Mouse (Mus musculus): ENCODE data around the gene Exoc3. TPM values are rescaled to one million over a fixed set of nuclear protein-coding genes. Genes with fewer than 3 reads are reported as not detected.

The Exoc3 gene
- polyA plus RNA-seq, 1 experiment, result 28.3 TPM

DNA sequence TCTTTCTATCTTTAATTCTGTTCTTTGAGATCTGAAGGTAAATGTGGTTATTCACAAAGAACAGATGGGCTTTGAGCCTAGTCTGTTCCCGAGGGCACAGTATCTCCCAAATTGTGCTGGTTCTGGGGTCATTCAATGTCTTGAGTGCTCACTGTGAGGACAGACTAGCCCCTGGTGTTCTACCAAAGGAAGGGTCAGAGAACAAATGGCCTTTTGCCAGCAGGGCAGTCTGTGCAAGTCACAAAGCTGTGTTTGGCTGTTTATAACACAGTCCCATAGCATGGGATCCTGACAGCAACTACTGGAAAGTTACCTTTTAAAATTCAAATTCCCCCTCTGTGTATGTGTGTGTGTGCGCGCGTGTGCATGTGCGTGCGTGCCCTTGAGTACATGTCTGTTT lies 78.6 kb downstream of the Exoc3 start:
- H3K4me2 ChIP-seq (ENCODE audit: low read depth), result no peak overlapping the region
- peaks cover 9% of the 10 kb centered on the region for H3K27me3 ChIP-seq (ENCODE audit: control insufficient read depth, insufficient read depth, insufficient read length)
- no peak for TF ChIP-seq SRF (IDR thresholded peaks at IDR 0.05; ENCODE audit: control insufficient read depth, insufficient read length, low read depth)
- TF ChIP-seq CEBPB (IDR thresholded peaks at IDR 0.05; ENCODE audit: insufficient read depth, poor library complexity, severe bottlenecking), result no peak
- no peak for TF ChIP-seq USF1 (IDR thresholded peaks at IDR 0.05; ENCODE audit: low read depth)
- TF ChIP-seq TCF12 (IDR thresholded peaks at IDR 0.05; ENCODE audit: insufficient read depth, poor library complexity, severe bottlenecking), result no peak
- no peak for TF ChIP-seq REST (IDR thresholded peaks at IDR 0.05; ENCODE audit: insufficient read depth, insufficient read length)
- no peak for TF ChIP-seq MAX (IDR thresholded peaks at IDR 0.05; ENCODE audit: low read depth)
- TF ChIP-seq POLR2AphosphoS2 (IDR thresholded peaks at IDR 0.05; ENCODE audit: insufficient read length, low read depth), result no peak
- no peak for TF ChIP-seq MYOG (IDR thresholded peaks at IDR 0.05; ENCODE audit: control insufficient read depth in 1 of 3, insufficient read depth in 1 of 3, insufficient read length in 2 of 3, low read depth in 2 of 3)
- no peak for TF ChIP-seq E2F4 (IDR thresholded peaks at IDR 0.05; ENCODE audit: insufficient read depth)
- no peak for TF ChIP-seq TCF3 (IDR thresholded peaks at IDR 0.05; ENCODE audit: insufficient read length, low read depth)
- TF ChIP-seq POLR2A (IDR thresholded peaks at IDR 0.05; ENCODE audit: insufficient read length, low read depth), result no peak
- TF ChIP-seq MYOD1 (IDR thresholded peaks at IDR 0.05; ENCODE audit: control insufficient read depth in 1 of 3, insufficient read length in 2 of 3, low read depth in 2 of 3), result no peak
- H3ac ChIP-seq (ENCODE audit: control insufficient read depth, insufficient read length), result no peak overlapping the region
- no peaks in the 10 kb centered on the region for H3K36me3 ChIP-seq (ENCODE audit: control insufficient read depth, insufficient read depth)
- H3K79me2 ChIP-seq (ENCODE audit: control insufficient read depth, insufficient read depth), result no peaks in the 10 kb centered on the region
- H3K4me3 ChIP-seq, result no peak overlapping the region

DNA sequence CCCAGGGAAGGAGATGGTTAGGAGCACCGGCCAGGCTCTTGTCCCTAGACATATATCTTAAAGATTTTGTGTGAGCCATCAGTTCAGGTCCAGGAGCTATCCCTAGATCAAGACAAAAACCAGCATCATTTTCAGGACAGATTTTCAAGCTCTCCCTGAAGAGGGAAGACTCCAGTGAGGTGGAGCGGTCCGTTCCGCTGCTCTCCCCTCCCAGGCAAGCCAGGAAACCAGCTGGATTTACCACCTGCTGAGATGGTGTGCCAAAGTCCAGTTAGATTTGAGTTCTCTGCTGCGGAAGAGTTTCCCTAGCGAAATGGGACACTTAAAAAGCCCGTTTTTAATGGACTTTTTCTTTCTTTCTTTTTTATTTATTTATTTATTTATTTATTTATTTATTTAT lies 81.0 kb downstream of the Exoc3 start:
- no peak overlapping the region for H3K4me3 ChIP-seq
- peaks cover 14% of the 10 kb centered on the region for H3K27me3 ChIP-seq (ENCODE audit: control insufficient read depth, insufficient read depth, insufficient read length)
- no peak for TF ChIP-seq MAX (IDR thresholded peaks at IDR 0.05; ENCODE audit: low read depth)
- no peak for TF ChIP-seq POLR2AphosphoS2 (IDR thresholded peaks at IDR 0.05; ENCODE audit: insufficient read length, low read depth)
- no peaks in the 10 kb centered on the region for H3K79me2 ChIP-seq (ENCODE audit: control insufficient read depth, insufficient read depth)
- H3K4me2 ChIP-seq (ENCODE audit: low read depth), result no peak overlapping the region
- H3ac ChIP-seq (ENCODE audit: control insufficient read depth, insufficient read length), result no peak overlapping the region
- H3K36me3 ChIP-seq (ENCODE audit: control insufficient read depth, insufficient read depth), result no peaks in the 10 kb centered on the region

- no peaks in the 10 kb centered on the region for H3K79me2 ChIP-seq (ENCODE audit: control insufficient read depth, insufficient read depth)
- no peak overlapping the region for H3ac ChIP-seq (ENCODE audit: control insufficient read depth, insufficient read length)
- no peak overlapping the region for H3K4me3 ChIP-seq
- no peaks in the 10 kb centered on the region for H3K36me3 ChIP-seq (ENCODE audit: control insufficient read depth, insufficient read depth)
- H3K4me2 ChIP-seq (ENCODE audit: low read depth), result no peak overlapping the region
- H3K27me3 ChIP-seq (ENCODE audit: control insufficient read depth, insufficient read depth, insufficient read length), result peaks cover 29% of the 10 kb centered on the region
- TF ChIP-seq MYOD1 (IDR thresholded peaks at IDR 0.05; ENCODE audit: control insufficient read depth in 1 of 3, insufficient read length in 2 of 3, low read depth in 2 of 3) (no peak), POLR2A (IDR thresholded peaks at IDR 0.05; ENCODE audit: insufficient read length, low read depth) (no peak), TCF12 (IDR thresholded peaks at IDR 0.05; ENCODE audit: insufficient read depth, poor library complexity, severe bottlenecking) (no peak), TCF3 (IDR thresholded peaks at IDR 0.05; ENCODE audit: insufficient read length, low read depth) (no peak), POLR2AphosphoS2 (IDR thresholded peaks at IDR 0.05; ENCODE audit: insufficient read length, low read depth) (no peak), USF1 (IDR thresholded peaks at IDR 0.05; ENCODE audit: low read depth) (no peak), CEBPB (IDR thresholded peaks at IDR 0.05; ENCODE audit: insufficient read depth, poor library complexity, severe bottlenecking) (no peak), SRF (IDR thresholded peaks at IDR 0.05; ENCODE audit: control insufficient read depth, insufficient read length, low read depth) (no peak), MYOG (IDR thresholded peaks at IDR 0.05; ENCODE audit: control insufficient read depth in 1 of 3, insufficient read depth in 1 of 3, insufficient read length in 2 of 3, low read depth in 2 of 3) (no peak)
Measured at GRCm38 (mm10) chr13:74122632-74123031, 85.9 kb downstream of the Exoc3 start.

GRCm38 (mm10) chr13:74121795-74122330 lies 86.7 kb downstream of the Exoc3 start:
- H3K4me3 ChIP-seq, result no peak overlapping the region
- peaks cover 25% of the 10 kb centered on the region for H3K27me3 ChIP-seq (ENCODE audit: control insufficient read depth, insufficient read depth, insufficient read length)
- no peak for TF ChIP-seq REST (IDR thresholded peaks at IDR 0.05; ENCODE audit: insufficient read depth, insufficient read length)
- TF ChIP-seq POLR2AphosphoS2 (IDR thresholded peaks at IDR 0.05; ENCODE audit: insufficient read length, low read depth), result no peak
- TF ChIP-seq MYOG (IDR thresholded peaks at IDR 0.05; ENCODE audit: control insufficient read depth in 1 of 3, insufficient read depth in 1 of 3, insufficient read length in 2 of 3, low read depth in 2 of 3), result no peak
- TF ChIP-seq E2F4 (IDR thresholded peaks at IDR 0.05; ENCODE audit: insufficient read depth), result no peak
- no peak for TF ChIP-seq SRF (IDR thresholded peaks at IDR 0.05; ENCODE audit: control insufficient read depth, insufficient read length, low read depth)
- TF ChIP-seq TCF3 (IDR thresholded peaks at IDR 0.05; ENCODE audit: insufficient read length, low read depth), result no peak
- TF ChIP-seq CEBPB (IDR thresholded peaks at IDR 0.05; ENCODE audit: insufficient read depth, poor library complexity, severe bottlenecking), result no peak
- no peak for TF ChIP-seq POLR2A (IDR thresholded peaks at IDR 0.05; ENCODE audit: insufficient read length, low read depth)
- H3K79me2 ChIP-seq (ENCODE audit: control insufficient read depth, insufficient read depth), result no peaks in the 10 kb centered on the region
- H3ac ChIP-seq (ENCODE audit: control insufficient read depth, insufficient read length), result no peak overlapping the region
- no peak overlapping the region for H3K4me2 ChIP-seq (ENCODE audit: low read depth)
- H3K36me3 ChIP-seq (ENCODE audit: control insufficient read depth, insufficient read depth), result no peaks in the 10 kb centered on the region

DNA sequence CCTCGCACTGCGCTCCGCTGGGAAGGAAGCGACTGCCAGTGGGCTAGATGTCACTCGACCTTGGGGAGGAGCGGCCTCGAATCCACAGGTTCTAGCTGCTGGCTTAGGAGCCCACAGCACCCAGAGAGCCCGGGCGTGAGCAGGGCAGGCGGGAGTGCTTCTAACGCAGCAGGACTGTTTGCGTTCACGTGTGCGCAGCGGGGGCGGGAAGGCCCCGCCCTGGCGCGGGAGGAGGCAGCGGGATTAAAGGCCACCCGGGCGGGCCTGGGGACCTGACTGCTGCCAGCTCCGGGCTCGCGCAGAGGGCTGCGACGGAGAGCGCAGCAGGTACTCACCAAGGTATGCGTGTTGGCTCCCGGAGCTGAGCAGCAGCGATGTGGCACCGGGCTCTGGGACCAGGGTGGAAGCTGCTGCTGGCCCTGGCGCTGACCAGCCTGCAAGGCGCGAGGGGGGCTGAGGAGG lies 87.4 kb downstream of the Exoc3 start, which contains the start of gene Slc9a3:
Gene Slc9a3, plus strand, starts transcription at position 317 of the 462 bp plus-strand sequence.
- H3ac ChIP-seq (ENCODE audit: control insufficient read depth, insufficient read length), result no peak within 1 kb of the TSS
- H3K4me2 ChIP-seq (ENCODE audit: low read depth), result no peak within 1 kb of the TSS
- TF ChIP-seq MAX (IDR thresholded peaks at IDR 0.05; ENCODE audit: low read depth) (no peak), E2F4 (IDR thresholded peaks at IDR 0.05; ENCODE audit: insufficient read depth) (no peak), POLR2A (IDR thresholded peaks at IDR 0.05; ENCODE audit: insufficient read length, low read depth) (no peak), MYOD1 (IDR thresholded peaks at IDR 0.05; ENCODE audit: control insufficient read depth in 1 of 3, insufficient read length in 2 of 3, low read depth in 2 of 3) (no peak)
- no peaks in the 10 kb centered on the region for H3K79me2 ChIP-seq (ENCODE audit: control insufficient read depth, insufficient read depth)
- no peaks in the 10 kb centered on the region for H3K36me3 ChIP-seq (ENCODE audit: control insufficient read depth, insufficient read depth)
- H3K27me3 ChIP-seq (ENCODE audit: control insufficient read depth, insufficient read depth, insufficient read length), result peaks cover 25% of the 10 kb centered on the region
- no peak within 1 kb of the TSS for H3K4me3 ChIP-seq

Other genes with a start within 250 kb of the Exoc3 start
- not detected for gene Zdhhc11, start 244.9 kb downstream of the Exoc3 start, polyA plus RNA-seq (2012; fragmentation: generic; extraction: Trizol)
- gene Tppp, start 199.3 kb downstream of the Exoc3 start, polyA plus RNA-seq (2012; fragmentation: generic; extraction: Trizol), result not detected
- gene Cep72, start 146.4 kb downstream of the Exoc3 start, polyA plus RNA-seq (2012; fragmentation: generic; extraction: Trizol), result 0.72 TPM
- 0.01 TPM for gene Slc9a3, start 87.3 kb downstream of the Exoc3 start, polyA plus RNA-seq (2012; fragmentation: generic; extraction: Trizol)
- gene Ahrr, start 83.6 kb upstream of the Exoc3 start, polyA plus RNA-seq (2012; fragmentation: generic; extraction: Trizol), result 0.19 TPM
- 94.7 TPM for gene Pdcd6, start 108.8 kb upstream of the Exoc3 start, polyA plus RNA-seq (2012; fragmentation: generic; extraction: Trizol)
- 163 TPM for gene Sdha, start 141.5 kb upstream of the Exoc3 start, polyA plus RNA-seq (2012; fragmentation: generic; extraction: Trizol)
- gene Ccdc127, start 141.6 kb upstream of the Exoc3 start, polyA plus RNA-seq (2012; fragmentation: generic; extraction: Trizol), result 28.9 TPM
- 0.24 TPM for gene Lrrc14b, start 155.3 kb upstream of the Exoc3 start, polyA plus RNA-seq (2012; fragmentation: generic; extraction: Trizol)
- 0.28 TPM for gene Zfp72, start 182.1 kb upstream of the Exoc3 start, polyA plus RNA-seq (2012; fragmentation: generic; extraction: Trizol)
- gene Ftl1-ps1, start 191.0 kb upstream of the Exoc3 start, polyA plus RNA-seq (2012; fragmentation: generic; extraction: Trizol), result 99.2 TPM

Data from myocyte (in vitro differentiated cells).